Mouse (Mus musculus): ENCODE results near the gene Gsdma3. TPM values are rescaled to one million over a fixed set of nuclear protein-coding genes. Genes with fewer than 3 reads are reported as not detected.

The Gsdma3 gene
- total RNA-seq (2021): under 1 TPM in 1 of 2 experiments, not detected in 1; 0.25 TPM

GRCm38 (mm10) chr11:98625611-98626410 is at the start of gene Gsdma3, which contains the start of gene Gm12355:
TSS of gene Gsdma3 (plus strand) at chr11:98626360.
TSS of gene Gm12355 (minus strand) at chr11:98625661.
- DNase-seq: no peak

DNA sequence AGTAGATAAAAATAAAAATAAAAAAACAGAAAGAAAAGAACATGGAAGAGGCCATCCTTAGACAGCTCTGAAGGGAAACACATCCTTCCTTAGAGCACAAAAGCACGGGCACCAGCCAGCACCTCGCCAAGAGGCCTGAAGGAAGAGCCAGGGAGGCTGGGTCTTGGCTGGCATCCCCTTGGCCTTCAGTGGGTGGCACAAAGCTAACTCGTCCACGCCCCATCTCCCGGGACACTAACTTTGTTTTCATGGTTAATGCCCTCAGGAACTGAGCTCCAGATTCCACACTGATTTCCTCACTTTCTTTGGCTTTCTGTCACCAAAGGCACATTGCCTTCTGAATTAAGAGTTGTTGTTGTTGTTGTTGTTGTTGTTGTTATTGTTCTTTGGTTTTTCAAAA is 48.4 kb upstream of the Gsdma3 start:
- no peak for DNase-seq

- DNase-seq: no peak
These were observed 45.6 kb upstream of the Gsdma3 start for GRCm38 (mm10) chr11:98580301-98581121.

DNA sequence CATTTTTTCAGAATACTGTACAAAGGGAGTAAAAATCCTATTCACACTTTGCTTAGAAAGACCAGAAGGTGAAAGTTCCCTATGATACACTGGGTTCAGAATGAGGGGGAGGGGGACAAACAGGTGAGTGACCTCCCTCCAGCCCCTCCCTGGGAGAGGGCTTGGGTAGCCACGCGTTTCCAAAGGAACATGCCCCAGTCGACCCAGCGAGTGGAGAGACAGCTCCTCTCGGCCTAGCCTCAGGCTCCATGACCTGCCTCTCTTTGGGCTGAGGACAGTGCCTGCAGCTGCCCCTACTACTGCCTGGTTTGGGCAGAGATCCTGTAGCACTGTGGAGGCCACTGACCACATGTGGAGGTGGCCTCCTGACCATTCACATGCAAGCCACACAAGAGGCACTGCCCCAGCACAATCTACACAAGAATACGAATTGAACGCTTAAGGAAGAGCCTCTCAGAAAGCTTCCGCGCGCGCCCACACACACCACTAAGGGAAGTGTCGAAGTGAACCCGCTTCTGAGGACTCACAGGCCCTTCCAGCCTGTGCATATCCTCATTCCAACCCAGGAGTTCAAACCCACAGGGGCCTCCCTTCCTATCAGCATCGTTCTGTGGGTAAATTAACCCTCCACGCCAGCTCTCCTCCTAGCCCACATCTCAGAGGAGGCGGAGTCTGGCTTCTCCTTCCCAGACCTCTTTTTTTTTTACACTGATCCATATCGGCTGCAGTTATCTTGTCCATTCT is 44.7 kb upstream of the Gsdma3 start:
- no peak for DNase-seq

DNA sequence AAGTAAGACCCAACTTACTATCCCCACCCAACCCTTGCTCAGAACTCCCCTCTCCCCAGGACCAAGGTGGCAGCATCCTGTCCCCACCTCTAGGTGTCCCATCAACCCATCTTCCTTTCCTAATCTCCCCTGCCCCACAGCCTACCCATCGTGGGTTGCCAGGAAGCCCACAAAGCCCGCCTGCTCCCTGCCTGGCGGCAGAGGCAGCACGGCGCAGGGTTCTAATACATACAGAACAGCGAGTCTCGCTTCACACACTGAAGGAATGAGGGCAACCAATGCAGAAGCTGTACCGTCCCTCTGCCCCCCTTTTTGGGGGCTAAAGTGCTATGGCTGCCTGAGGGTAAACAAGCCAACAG is 44.2 kb upstream of the Gsdma3 start:
- no peak for DNase-seq

DNA sequence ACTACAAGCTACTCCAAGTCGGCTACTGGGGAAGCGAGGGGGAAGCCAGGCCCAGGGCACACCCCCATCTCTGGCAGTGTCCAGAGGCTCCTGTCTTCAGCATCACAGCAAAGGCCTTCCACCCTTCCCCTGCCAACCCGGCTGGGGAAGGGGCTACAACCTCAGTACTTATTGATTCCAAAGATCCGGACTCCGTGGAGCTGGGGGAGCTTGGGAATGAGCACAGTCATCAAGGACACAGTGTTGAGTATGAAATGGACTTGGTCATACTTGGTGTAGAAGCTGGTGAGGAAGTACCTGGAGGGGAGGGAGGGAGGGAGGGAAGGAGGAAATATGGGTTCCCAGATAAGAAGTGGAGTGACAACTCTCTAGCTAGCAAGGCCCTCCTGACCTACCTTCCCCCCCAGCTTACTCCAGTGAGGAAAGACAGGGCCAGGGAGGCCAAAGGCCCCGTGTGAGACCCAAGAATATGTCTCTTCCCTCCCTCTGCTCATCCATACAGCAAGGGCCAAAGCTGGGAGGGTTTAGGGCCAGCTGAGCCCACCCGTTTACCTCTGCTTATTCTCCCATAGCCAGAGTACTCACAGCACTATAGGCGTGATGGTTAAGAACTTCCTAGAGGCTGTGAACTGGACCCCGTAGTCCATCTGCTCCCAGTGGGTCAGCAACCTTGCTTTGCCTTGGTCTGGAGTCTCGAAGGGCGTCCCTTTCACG is 43.5 kb upstream of the Gsdma3 start:
- DNase-seq: no peak

DNA sequence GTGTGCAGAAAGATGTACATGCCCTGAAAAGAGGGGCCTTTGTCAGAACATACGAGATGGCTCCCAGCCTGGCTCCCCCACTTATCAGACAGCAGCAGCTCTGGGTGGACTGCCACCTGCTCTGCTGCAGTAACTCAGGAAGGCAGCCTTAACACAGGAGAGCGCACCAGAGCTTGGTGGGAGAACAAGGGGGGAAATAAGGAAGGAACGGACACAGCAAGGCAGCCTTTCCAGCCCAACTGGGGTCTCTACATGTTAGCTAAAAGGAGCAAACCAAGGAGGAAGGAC is 43.0 kb upstream of the Gsdma3 start:
- DNase-seq: no peak

DNA sequence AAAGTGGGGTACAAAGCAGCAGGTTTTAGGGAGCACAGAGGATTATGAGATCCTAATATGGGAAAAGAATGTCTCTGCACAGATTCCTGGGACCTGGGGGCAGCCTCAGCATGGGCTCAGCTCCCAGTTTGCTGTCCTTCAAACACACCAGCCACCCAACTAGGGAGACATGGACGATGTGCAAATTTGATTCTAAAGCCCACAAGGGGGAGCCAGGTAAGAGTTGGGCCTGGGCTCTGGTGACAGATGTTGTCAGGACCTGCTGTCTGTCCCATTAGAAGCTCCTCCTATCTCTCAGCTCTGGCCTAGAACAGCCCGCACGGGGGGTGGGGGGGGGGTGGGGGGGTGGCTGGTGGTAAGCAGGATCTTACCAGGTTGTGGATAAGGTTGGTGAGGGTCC is 42.6 kb upstream of the Gsdma3 start:
- DNase-seq: no peak

- no peak for DNase-seq
These were observed 42.0 kb upstream of the Gsdma3 start for GRCm38 (mm10) chr11:98584146-98584545.

GRCm38 (mm10) chr11:98584629-98585177 is 41.5 kb upstream of the Gsdma3 start:
- DNase-seq: no peak

DNA sequence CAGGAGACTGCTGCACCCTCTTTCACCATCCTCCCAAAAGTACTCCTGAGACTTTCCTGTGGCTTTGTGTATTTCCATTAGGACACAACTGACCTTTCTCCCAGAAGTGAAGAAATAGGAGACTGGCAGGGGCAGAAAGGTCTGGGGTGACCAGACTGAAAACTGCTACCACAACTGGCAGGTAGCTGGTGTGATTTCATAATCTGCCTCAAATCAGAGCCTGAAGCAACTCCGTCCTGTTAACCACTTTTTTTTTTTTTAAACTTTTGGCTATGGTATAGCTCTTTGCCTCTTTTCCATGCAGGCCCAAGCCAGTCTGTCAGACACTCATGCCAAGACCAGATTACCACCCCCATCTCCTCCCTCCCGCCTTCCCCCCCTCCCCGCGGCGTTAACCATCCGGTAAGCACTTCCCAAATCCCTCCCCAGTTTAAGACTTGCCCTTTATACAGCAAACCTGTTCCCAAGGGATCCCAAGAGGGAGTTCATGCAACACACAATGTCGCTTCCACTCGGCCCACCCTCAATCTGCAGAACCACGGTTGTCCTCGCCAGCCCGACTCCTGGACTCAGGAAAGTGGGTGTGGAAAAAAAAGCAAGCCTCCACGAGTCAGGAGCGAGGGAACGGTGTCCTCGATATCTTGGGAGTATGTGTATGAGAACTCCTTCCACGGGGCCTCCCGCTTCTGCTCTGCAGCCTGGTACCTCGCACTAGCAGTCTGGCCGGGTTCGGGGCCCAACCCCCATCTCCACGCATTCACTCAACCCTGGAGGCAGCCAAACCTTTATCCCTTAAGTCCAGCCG is 39.9 kb upstream of the Gsdma3 start:
- peak in 1 of 2 experiments; percentile 30 for DNase-seq

- peak; percentile 97 to 98 for DNase-seq
These were observed 39.1 kb upstream of the Gsdma3 start, which contains the start of gene Ormdl3 for GRCm38 (mm10) chr11:98586892-98587563. TSS of gene Ormdl3 (minus strand) at chr11:98587368.

- peak; percentile 52 to 53 for DNase-seq
These were observed 38.2 kb upstream of the Gsdma3 start for GRCm38 (mm10) chr11:98587684-98588546.

DNA sequence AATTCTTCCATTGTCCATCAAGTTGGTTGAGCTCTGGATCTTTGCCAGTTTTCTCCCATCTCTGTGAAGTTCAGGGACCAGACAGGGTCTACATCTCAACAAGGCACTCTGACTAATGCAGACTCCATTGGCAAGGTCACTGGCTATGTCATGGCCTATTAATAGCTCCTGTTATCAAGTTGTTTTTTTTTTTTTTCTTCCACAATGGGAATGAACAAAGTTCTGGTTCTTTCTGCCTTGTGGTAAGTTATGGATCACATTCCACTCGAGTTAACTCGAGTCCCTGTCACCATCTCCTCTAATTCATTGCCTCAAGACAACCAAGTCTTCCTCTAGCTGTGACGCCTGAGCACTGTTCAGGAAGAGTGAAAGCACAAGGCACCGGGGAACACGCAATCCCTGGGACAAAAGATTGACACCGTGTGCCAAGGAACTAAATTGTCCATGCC is 37.3 kb upstream of the Gsdma3 start:
- DNase-seq: no peak

- DNase-seq: no peak
These were observed 36.9 kb upstream of the Gsdma3 start for GRCm38 (mm10) chr11:98589306-98589705.

GRCm38 (mm10) chr11:98590548-98591445 is 35.4 kb upstream of the Gsdma3 start:
- DNase-seq: no peak

GRCm38 (mm10) chr11:98595021-98595420 is 31.1 kb upstream of the Gsdma3 start:
- DNase-seq: no peak

- no peak for DNase-seq
These were observed 30.7 kb upstream of the Gsdma3 start for GRCm38 (mm10) chr11:98595473-98595872.
